ENCODE assay signal across 8 mouse cellular contexts in genomic region chr9:108305629-108306520, GRCm38 (mm10). TPM values are rescaled to one million over a fixed set of nuclear protein-coding genes. Genes with fewer than 3 reads are reported as not detected.
A peak's percentile ranks its signal among the peaks of the same experiment; 100 is the strongest.
DNase-seq lines count a peak whose midpoint lies in the region; ATAC-seq lines count a peak whose summit lies in the region.

Rhoa (plus strand) TSS chr9:108306129.
Tcta (minus strand) TSS chr9:108306160.

- peaks cover 33% of the 10 kb centered on the region for H3K36me3 ChIP-seq in heart, embryonic 13.5 days
- peaks cover 38% of the 10 kb centered on the region for H3K36me3 ChIP-seq in liver, embryonic 12.5 days
- H3K36me3 ChIP-seq in stomach, embryonic 15.5 days, result peaks cover 8% of the 10 kb centered on the region; the same call in 1 of the 2 replicates

- peak within 1 kb of the TSS; percentile 97 for H3K27ac ChIP-seq in brown adipose tissue, adult 24 weeks (replicated peaks; ENCODE audit: low read depth, low read length)
- H3K27ac ChIP-seq in heart, embryonic 13.5 days (replicated peaks), result peak within 1 kb of the TSS; percentile 100
- H3K27ac ChIP-seq in liver, embryonic 12.5 days, result peak within 1 kb of the TSS; percentile 100
- H3K27ac ChIP-seq in stomach, embryonic 15.5 days, result peak within 1 kb of the TSS; percentile 98

- H3K9ac ChIP-seq in heart, embryonic 13.5 days, result peak within 1 kb of the TSS; percentile 95
- peak within 1 kb of the TSS; percentile 99 for H3K9ac ChIP-seq in liver, embryonic 12.5 days
- H3K9ac ChIP-seq in stomach, embryonic 15.5 days, result peak within 1 kb of the TSS; percentile 76

- peak within 1 kb of the TSS; percentile 92 for H3K4me2 ChIP-seq in heart, embryonic 13.5 days
- peak within 1 kb of the TSS; percentile 92 for H3K4me2 ChIP-seq in liver, embryonic 12.5 days
- H3K4me2 ChIP-seq in stomach, embryonic 15.5 days, result peak within 1 kb of the TSS; percentile 70

- no peaks in the 10 kb centered on the region for H3K27me3 ChIP-seq in heart, embryonic 13.5 days (replicated peaks)
- no peaks in the 10 kb centered on the region for H3K27me3 ChIP-seq in liver, embryonic 12.5 days (replicated peaks)
- H3K27me3 ChIP-seq in stomach, embryonic 15.5 days (replicated peaks), result no peaks in the 10 kb centered on the region

- under 1% methylated on average over 81 of the region's 81 CpGs for WGBS in heart, embryonic 13.5 days
- under 1% methylated on average over 81 of the region's 81 CpGs for WGBS in liver, embryonic 12.5 days (ENCODE audit: insufficient replicate concordance)
- WGBS in stomach, embryonic 15.5 days, result under 1% methylated on average over 77 of the region's 81 CpGs

- no peaks in the 10 kb centered on the region for H3K9me3 ChIP-seq in heart, embryonic 13.5 days
- H3K9me3 ChIP-seq in liver, embryonic 12.5 days (replicated peaks), result no peaks in the 10 kb centered on the region
- no peaks in the 10 kb centered on the region for H3K9me3 ChIP-seq in stomach, embryonic 15.5 days

- peak; percentile 99 for DNase-seq in CD4-positive, CD25-positive, alpha-beta regulatory T cell, adult 2 months (ENCODE audit: low read depth, low spot score)
- DNase-seq in fat pad, adult 2 months (ENCODE audit: extremely low read depth, low read depth, low spot score), result peak; percentile 95
- peak; percentile 98 for DNase-seq in kidney, postnatal 10 days
- DNase-seq in natural killer cell, adult 2 months (ENCODE audit: low spot score in 2 of 2), result peak; percentile 99

- H3K4me3 ChIP-seq in brown adipose tissue, adult 24 weeks (ENCODE audit: insufficient read depth, low read depth, low read length), result peak within 1 kb of the TSS; percentile 87
- H3K4me3 ChIP-seq in heart, embryonic 13.5 days, result peak within 1 kb of the TSS; percentile 77
- peak within 1 kb of the TSS; percentile 94 for H3K4me3 ChIP-seq in liver, embryonic 12.5 days
- H3K4me3 ChIP-seq in stomach, embryonic 15.5 days (replicated peaks), result peak within 1 kb of the TSS; percentile 58

- ATAC-seq in heart, embryonic 13.5 days (ENCODE audit: extremely low read depth, insufficient number of reproducible peaks, low FRiP score, low TSS enrichment), result peak; percentile 89
- peak; percentile 88 for ATAC-seq in liver, embryonic 12.5 days
- ATAC-seq in stomach, embryonic 15.5 days (ENCODE audit: insufficient read depth, low FRiP score, low read depth), result peak; percentile 94

- H3K4me1 ChIP-seq in brown adipose tissue, adult 24 weeks (ENCODE audit: control insufficient read depth, insufficient read depth, insufficient read length, low read length), result peaks cover 9% of the 10 kb centered on the region; the same call in 1 of the 2 replicates
- peaks cover 49% of the 10 kb centered on the region for H3K4me1 ChIP-seq in heart, embryonic 13.5 days
- H3K4me1 ChIP-seq in liver, embryonic 12.5 days, result peaks cover 49% of the 10 kb centered on the region
- peaks cover 13% of the 10 kb centered on the region for H3K4me1 ChIP-seq in stomach, embryonic 15.5 days

RNA-seq across cellular contexts. Expression of gene Rhoa, which starts in this region (rescaled TPM):
- 299 and 302 TPM in 2 replicates for polyA plus RNA-seq in brown adipose tissue, adult 24 weeks (2012; ENCODE audit: insufficient read depth, insufficient read length, missing spikeins)
- polyA plus RNA-seq in heart, embryonic 13.5 days (2015; fragmentation: Nextera tagmentation; extraction: Ambion mirVana), result 332 and 341 TPM in 2 replicates
- 249 and 259 TPM in 2 replicates for polyA plus RNA-seq in liver, embryonic 12.5 days (2016; fragmentation: Nextera tagmentation; extraction: Ambion mirVana)
- 452 and 455 TPM in 2 replicates for polyA plus RNA-seq in stomach, embryonic 15.5 days (2015; fragmentation: Nextera tagmentation; extraction: Ambion mirVana)

RNA-seq across cellular contexts. Expression of gene Tcta, which starts in this region (rescaled TPM):
- 24.2 and 32.4 TPM in 2 replicates for polyA plus RNA-seq in brown adipose tissue, adult 24 weeks (2012; ENCODE audit: insufficient read depth, insufficient read length, missing spikeins)
- polyA plus RNA-seq in heart, embryonic 13.5 days (2015; fragmentation: Nextera tagmentation; extraction: Ambion mirVana), result 31.2 and 32.6 TPM in 2 replicates
- polyA plus RNA-seq in liver, embryonic 12.5 days (2016; fragmentation: Nextera tagmentation; extraction: Ambion mirVana), result 13.4 TPM in 2 replicates
- 40.0 and 42.1 TPM in 2 replicates for polyA plus RNA-seq in stomach, embryonic 15.5 days (2015; fragmentation: Nextera tagmentation; extraction: Ambion mirVana)

Comparison
In these comparisons a context has a peak if more than half of its experiments do, and no peak if none do; other contexts are left out.
1. Peak in every context shown above with its lines: DNase-seq, ATAC-seq, H3K4me3 ChIP-seq and H3K27ac ChIP-seq.